Mouse (Mus musculus) CH12.LX (cell line): ENCODE measurements around the gene U2af1. TPM values are rescaled to one million over a fixed set of nuclear protein-coding genes. Genes with fewer than 3 reads are reported as not detected.

ENCODE experiments used
- DNase-seq: peaks from one replicate; pipeline ENCODE4 v3.0.0-alpha.2; 2013; ENCODE audit errors: extremely low read depth
- H3K27ac ChIP-seq: 2 replicates; pipeline ENCODE4 v1.5.1; 2012; ENCODE audit warnings: low read depth, mild to moderate bottlenecking, control low read depth, moderate library complexity; ENCODE audit not compliant: insufficient read depth
- H3K27me3 ChIP-seq: replicated peaks from 2 replicates; pipeline ENCODE3; 2012; ENCODE audit warnings: inconsistent platforms
- H3K36me3 ChIP-seq, 2 experiments: replicated peaks in 1 of 2; 2 replicates each; pipeline versions ENCODE3 to v1.6.1; 2012; ENCODE audit warnings: inconsistent platforms in 1 of 2, low read length in 1 of 2, mild to moderate bottlenecking in 1 of 2, mixed read lengths in 1 of 2, moderate library complexity in 1 of 2; ENCODE audit not compliant: control insufficient read depth in 1 of 2, insufficient read depth in 1 of 2
- H3K4me1 ChIP-seq, 2 experiments: 2 replicates each; pipeline ENCODE4 v1.6.1; 2012; ENCODE audit warnings: inconsistent platforms in 1 of 2, moderate library complexity in 1 of 2; ENCODE audit not compliant: insufficient read depth in 2 of 2, control insufficient read depth in 1 of 2
- H3K4me2 ChIP-seq: 2 replicates; pipeline ENCODE4 v1.6.1; 2012; ENCODE audit warnings: low read depth, mild to moderate bottlenecking, control low read depth; ENCODE audit not compliant: poor library complexity, insufficient read depth, severe bottlenecking
- H3K4me3 ChIP-seq, 3 experiments: fragments of 150-350 bp in 1 of 3; sonication (generic) in 1 of 3; replicated peaks in 1 of 3; 2 replicates each; pipeline versions ENCODE3 to v1.5.1; 2011 to 2012; ENCODE audit warnings: low read depth in 2 of 3, low read length in 2 of 3, mild to moderate bottlenecking in 2 of 3, moderate library complexity in 2 of 3, control low read depth in 1 of 3, improper control_type of control experiment in 1 of 3, inconsistent platforms in 1 of 3, mixed read lengths in 1 of 3; ENCODE audit not compliant: poor library complexity in 1 of 3
- H3K79me2 ChIP-seq: replicated peaks from 2 replicates; pipeline ENCODE4 v1.6.1; 2012; ENCODE audit warnings: mild to moderate bottlenecking, moderate library complexity; ENCODE audit not compliant: control insufficient read depth, poor library complexity, insufficient read depth, severe bottlenecking; ENCODE audit errors: extremely low read depth
- H3K9ac ChIP-seq: 2 replicates; pipeline ENCODE4 v1.6.1; 2012; ENCODE audit warnings: low read depth, mild to moderate bottlenecking, control low read depth, moderate library complexity; ENCODE audit not compliant: insufficient read depth
- H3K9me3 ChIP-seq: replicated peaks from 2 replicates; pipeline ENCODE3; 2012; ENCODE audit warnings: low read length, inconsistent platforms, mixed read lengths
- E2F4 ChIP-seq: IDR thresholded peaks from 2 replicates; pipeline ENCODE4 v1.6.1; 2011; ENCODE audit warnings: low read depth, low read length, improper control_type of control experiment; ENCODE audit not compliant: insufficient replicate concordance
- GABPA ChIP-seq: IDR thresholded peaks from 2 replicates; pipeline ENCODE4 v1.6.1; 2012; ENCODE audit warnings: low read depth, low read length, improper control_type of control experiment, inconsistent platforms; ENCODE audit not compliant: insufficient replicate concordance
- HCFC1 ChIP-seq: IDR thresholded peaks from 2 replicates; pipeline ENCODE4 v1.6.1; 2012; ENCODE audit warnings: low read depth, mild to moderate bottlenecking, inconsistent platforms, low read length, improper control_type of control experiment
- MAZ ChIP-seq: IDR thresholded peaks from 2 replicates; pipeline ENCODE4 v1.6.1; 2012; ENCODE audit warnings: low read depth, mild to moderate bottlenecking, inconsistent platforms, low read length, improper control_type of control experiment, moderate library complexity
- MEF2A ChIP-seq: IDR thresholded peaks from 2 replicates; pipeline ENCODE4 v1.6.1; 2014; ENCODE audit warnings: low read depth, mild to moderate bottlenecking, inconsistent platforms, low read length, improper control_type of control experiment, borderline replicate concordance
- MXI1 ChIP-seq: IDR thresholded peaks from 2 replicates; pipeline ENCODE4 v1.6.1; 2011; ENCODE audit warnings: mild to moderate bottlenecking, low read depth, low read length, improper control_type of control experiment
- MYC ChIP-seq: IDR thresholded peaks from 2 replicates; pipeline ENCODE4 v1.6.1; 2011; ENCODE audit warnings: low read depth, mild to moderate bottlenecking, improper control_type of control experiment, low read length
- NELFE ChIP-seq: IDR thresholded peaks from 2 replicates; pipeline ENCODE4 v1.6.1; 2011; ENCODE audit warnings: low read depth, low read length, improper control_type of control experiment
- NRF1 ChIP-seq: IDR thresholded peaks from 2 replicates; pipeline ENCODE4 v1.6.1; 2014; ENCODE audit warnings: low read depth, mild to moderate bottlenecking, inconsistent platforms, low read length, improper control_type of control experiment, moderate library complexity
- PAX5 ChIP-seq: IDR thresholded peaks from 2 replicates; pipeline ENCODE4 v1.6.1; 2012; ENCODE audit warnings: low read length, inconsistent platforms, mixed read lengths
- POLR2A ChIP-seq: IDR thresholded peaks from 2 replicates; pipeline ENCODE4 v1.6.1; 2011; ENCODE audit warnings: low read depth, mild to moderate bottlenecking, improper control_type of control experiment, low read length
- RAD21 ChIP-seq: IDR thresholded peaks from 2 replicates; pipeline ENCODE4 v1.6.1; 2011; ENCODE audit warnings: low read depth, mild to moderate bottlenecking, low read length, improper control_type of control experiment, moderate library complexity
- SIN3A ChIP-seq: IDR thresholded peaks from 2 replicates; pipeline ENCODE4 v1.6.1; 2012; ENCODE audit warnings: low read length, improper control_type of control experiment, inconsistent platforms
- TCF12 ChIP-seq: IDR thresholded peaks from 2 replicates; pipeline ENCODE4 v1.6.1; 2014; ENCODE audit warnings: low read depth, mild to moderate bottlenecking, inconsistent platforms, low read length, improper control_type of control experiment
- USF2 ChIP-seq: conservative IDR thresholded peaks from 2 replicates; pipeline ENCODE4 v1.6.1; 2011; ENCODE audit warnings: low read depth, low read length, improper control_type of control experiment
- ZC3H11A ChIP-seq: IDR thresholded peaks from 2 replicates; pipeline ENCODE4 v1.6.1; 2012; ENCODE audit warnings: low read depth, mild to moderate bottlenecking, inconsistent platforms, low read length, improper control_type of control experiment
- ZKSCAN1 ChIP-seq: IDR thresholded peaks from 2 replicates; pipeline ENCODE4 v1.6.1; 2012; ENCODE audit warnings: low read depth, inconsistent platforms, low read length, improper control_type of control experiment, borderline replicate concordance
- ZMIZ1 ChIP-seq: IDR thresholded peaks from 2 replicates; pipeline ENCODE4 v1.6.1; 2012; ENCODE audit warnings: low read depth, mild to moderate bottlenecking, inconsistent platforms, low read length, improper control_type of control experiment
- ZNF384 ChIP-seq: IDR thresholded peaks from 2 replicates; pipeline ENCODE4 v1.6.1; 2012; ENCODE audit warnings: low read depth, low read length, improper control_type of control experiment, inconsistent platforms
- dilution Hi-C: fragments of 300-500 bp; cut with MboI; formaldehyde crosslinking; loops from 2 replicates; pipeline ENCODE4 v1.14.3; 2020; ENCODE audit warnings: low sequenced_read_pairs; ENCODE audit not compliant: extremely low pct_unique_long_range_greater_than_20kb, extremely low pct_ligation_motif_present
- in situ Hi-C: fragments of 300-500 bp; cut with MboI; formaldehyde crosslinking; loops from 3 replicates; pipeline ENCODE4 v1.14.3; 2019; ENCODE audit warnings: low sequenced_read_pairs, low pct_ligation_motif_present, low pct_unique_long_range_greater_than_20kb, mixed read lengths
- polyA plus RNA-seq: library from polyadenylated mRNA; unstranded; fragments of >175 nt; gene quantifications from 2 replicates; pipeline ENCODE4 v1.2.1, GENCODE M21; 2012; ENCODE audit warnings: low read depth; ENCODE audit not compliant: insufficient read length
- total RNA-seq, 2 experiments: library from RNA; depleted of rRNA; stranded (reverse); fragments of 300-350 nt in 1 of 2; fragments of >200 nt in 1 of 2; gene quantifications; 2 replicates each; pipeline ENCODE4 v1.2.3; 2012 to 2014

The U2af1 gene
- total and polyA plus RNA-seq, 3 experiments, result 141 to 391 (median 269) TPM

DNA sequence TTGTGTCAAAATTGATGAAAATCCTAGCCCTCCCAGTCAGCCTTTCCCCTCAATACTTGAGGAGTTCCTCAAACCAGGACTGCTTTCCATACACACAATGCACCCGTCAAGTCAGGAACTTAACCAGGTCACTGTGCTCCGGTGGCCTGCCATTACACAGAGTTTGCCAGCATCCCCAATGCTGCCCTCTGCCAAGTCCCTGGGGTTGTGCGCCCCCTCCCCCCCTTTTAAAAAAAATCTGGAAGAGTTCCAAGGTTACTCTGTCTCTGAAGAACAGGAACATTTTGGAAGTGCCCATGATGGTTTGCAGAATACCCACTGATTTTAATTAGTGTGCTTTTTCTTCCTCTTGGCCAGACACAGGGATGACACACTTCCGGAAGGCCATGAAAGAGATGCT, 19.0 kb downstream of the U2af1 start:
- no peak overlapping the region for H3K9ac ChIP-seq
- H3K27ac ChIP-seq, result no peak overlapping the region
- no peaks in the 10 kb centered on the region for H3K79me2 ChIP-seq
- H3K4me1 ChIP-seq, result peaks cover 4 to 12% of the 10 kb centered on the region in 2 experiments
- dilution Hi-C loops, result no loop called here
- H3K4me3 ChIP-seq, result no peak overlapping the region
- no peaks in the 10 kb centered on the region for H3K36me3 ChIP-seq
- no peak for DNase-seq
- peaks cover 33% of the 10 kb centered on the region for H3K27me3 ChIP-seq
- H3K9me3 ChIP-seq, result no peaks in the 10 kb centered on the region
- in situ Hi-C loops, result loop anchor here (25.0 kb wide), 1 partner anchor 277 kb away; no protein-coding TSS in a partner anchor
- no peak overlapping the region for H3K4me2 ChIP-seq
- TF ChIP-seq USF2, result no peak
- peak; percentile 37; the same call in 1 of the 2 replicates for TF ChIP-seq ZNF384

DNA sequence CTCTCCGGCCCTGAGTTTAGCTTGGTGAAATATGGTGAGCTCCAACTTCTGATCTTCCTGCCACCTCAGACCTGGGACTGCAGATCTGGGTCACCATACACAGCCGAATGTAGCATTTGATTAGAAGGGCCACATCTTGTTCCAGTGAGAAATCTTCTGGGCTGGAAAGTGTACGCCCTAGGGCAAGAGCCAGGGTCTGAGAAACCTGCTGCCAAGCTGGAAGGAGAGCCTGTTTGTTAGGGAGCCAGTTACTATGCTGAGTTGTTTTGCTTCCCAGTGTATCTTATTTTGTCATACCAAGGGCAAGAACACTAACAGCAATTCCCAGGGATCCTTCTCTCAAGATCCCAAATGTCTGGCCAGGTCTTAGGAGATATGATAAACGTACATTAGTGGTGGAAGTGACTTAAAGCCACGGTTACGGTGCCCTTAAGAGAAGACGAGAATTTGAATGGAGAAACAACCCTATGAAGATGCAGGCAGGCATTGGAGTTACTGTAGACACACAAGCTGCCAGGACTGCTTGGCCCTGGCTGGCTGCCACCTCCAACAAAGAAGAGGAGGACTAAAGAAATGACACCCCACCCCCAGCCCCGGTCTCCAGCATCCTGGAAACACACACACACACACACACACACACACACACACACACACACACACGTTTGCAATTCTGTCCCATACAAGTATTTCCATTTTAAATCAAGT, 20.7 kb downstream of the U2af1 start:
- dilution Hi-C loops, result no loop called here
- no peak overlapping the region for H3K27ac ChIP-seq
- no peak for TF ChIP-seq ZC3H11A
- TF ChIP-seq MAZ, result no peak
- TF ChIP-seq HCFC1, result no peak
- no peak for TF ChIP-seq POLR2A
- TF ChIP-seq MYC, result no peak
- TF ChIP-seq MXI1, result no peak
- no peak for TF ChIP-seq TCF12
- no peak for TF ChIP-seq USF2
- TF ChIP-seq SIN3A, result no peak
- no peak for TF ChIP-seq MEF2A
- TF ChIP-seq ZKSCAN1, result no peak
- TF ChIP-seq GABPA, result no peak
- no peak for TF ChIP-seq PAX5
- TF ChIP-seq NRF1, result no peak
- no peak for TF ChIP-seq E2F4
- TF ChIP-seq NELFE, result no peak
- no peak for TF ChIP-seq RAD21
- no peak for TF ChIP-seq ZMIZ1
- peaks cover 33% of the 10 kb centered on the region for H3K27me3 ChIP-seq
- in situ Hi-C loops, result loop anchor here (25.0 kb wide), 1 partner anchor 276 kb away; no protein-coding TSS in a partner anchor
- peaks cover 4 to 12% of the 10 kb centered on the region in 2 experiments for H3K4me1 ChIP-seq
- no peak overlapping the region for H3K4me3 ChIP-seq
- DNase-seq, result no peak
- no peak overlapping the region for H3K9ac ChIP-seq
- H3K79me2 ChIP-seq, result no peaks in the 10 kb centered on the region
- H3K9me3 ChIP-seq, result no peaks in the 10 kb centered on the region
- no peak overlapping the region for H3K4me2 ChIP-seq
- H3K36me3 ChIP-seq, result no peaks in the 10 kb centered on the region
